Mouse (Mus musculus): Measurements from ENCODE around the gene Pkn2. TPM values are rescaled to one million over a fixed set of nuclear protein-coding genes. Genes with fewer than 3 reads are reported as not detected.

Pkn2 gene
- 133 TPM for polyA plus RNA-seq (2014; fragmentation: Illumina TruSeq; extraction: RNeasy Lipid Tissue Mini Kit (QIAGEN cat#74804); ENCODE audit: low replicate concordance)

DNA sequence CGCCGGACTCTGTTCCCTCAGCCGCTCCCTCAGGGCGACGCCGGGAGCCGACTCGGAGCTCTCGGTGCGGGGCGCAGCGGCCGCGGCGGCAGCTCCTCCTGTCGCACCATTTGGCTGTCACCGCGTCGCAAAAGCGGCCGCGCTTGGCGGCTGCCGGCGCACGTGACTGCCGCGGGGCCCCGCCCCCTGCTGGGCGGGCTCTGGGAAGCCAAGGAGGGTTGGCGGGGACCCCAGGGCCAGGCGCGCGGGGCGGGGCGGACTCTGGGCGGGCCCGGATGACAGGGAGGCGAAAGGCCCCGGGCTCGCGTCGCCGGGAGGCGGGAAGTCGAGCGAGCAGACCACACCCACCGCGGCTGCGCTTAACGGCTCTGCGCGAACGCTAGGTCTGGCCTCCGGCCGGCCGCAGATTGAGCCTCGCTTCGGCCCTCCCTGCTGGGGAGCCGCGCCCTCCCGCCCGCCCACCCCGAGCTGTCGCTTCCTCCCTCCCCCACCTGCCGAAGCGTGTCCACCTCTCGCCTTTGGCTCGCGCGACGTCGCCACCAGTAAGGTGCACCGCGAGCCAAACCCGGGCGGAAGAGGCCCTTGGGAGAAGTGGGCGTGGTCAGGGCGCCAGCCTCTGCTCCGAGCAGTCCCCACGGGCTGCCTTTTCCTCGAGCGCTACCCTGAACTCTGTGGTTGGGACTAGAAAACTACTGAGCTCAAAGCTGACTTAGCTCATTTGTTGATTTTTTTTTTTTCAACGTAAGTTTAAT, at the start of gene Pkn2:
Pkn2 (minus strand) TSS at position 133 of the 752 bp plus-strand sequence.

DNA sequence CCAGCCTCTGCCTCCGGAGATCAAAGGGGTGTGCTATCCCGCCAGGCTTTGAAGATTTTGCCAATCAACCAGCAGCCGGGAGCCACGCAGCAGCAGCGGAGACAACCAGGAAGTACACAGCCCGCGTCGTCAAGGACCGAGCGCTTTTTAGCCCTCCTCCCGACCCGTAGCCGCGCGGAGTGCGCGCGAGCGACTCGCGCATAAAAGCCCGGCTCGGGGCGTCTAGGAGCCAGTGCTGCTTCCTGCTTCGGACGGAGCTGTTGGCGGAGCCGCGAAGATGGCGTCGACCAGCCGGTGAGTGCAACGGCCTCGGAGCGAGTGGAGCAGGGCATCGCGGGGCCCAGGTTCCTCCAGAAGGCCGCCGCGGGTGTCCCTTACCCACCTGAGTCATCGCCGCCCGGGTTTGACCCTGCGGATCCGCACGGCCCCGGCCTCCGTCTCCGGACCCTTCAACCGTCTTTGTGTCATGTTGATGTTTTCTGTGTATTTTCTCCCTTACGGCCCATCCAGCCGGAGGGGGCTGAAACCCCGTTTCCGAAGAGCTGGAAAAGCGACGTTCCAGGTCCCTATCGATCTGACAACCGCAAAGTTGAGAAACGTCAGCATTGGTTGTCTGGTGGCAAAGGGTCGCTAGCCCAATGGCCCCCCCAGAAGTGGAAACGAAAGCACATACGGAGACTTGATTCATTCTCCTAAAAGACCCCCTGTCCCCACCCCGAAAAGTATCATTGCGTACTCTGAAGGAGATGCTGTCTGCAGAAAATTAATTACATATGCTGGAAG, 116.6 kb downstream of the Pkn2 start, which contains the start of gene Gtf2b:
Gtf2b (plus strand) TSS at position 51 of the 783 bp plus-strand sequence.

Other genes with a start within 250 kb of the Pkn2 start
- gene Kyat3, start 181.0 kb downstream of the Pkn2 start, polyA plus RNA-seq (2014; fragmentation: Illumina TruSeq; extraction: RNeasy Lipid Tissue Mini Kit (QIAGEN cat#74804); ENCODE audit: low replicate concordance): 19.4 TPM
- 140 TPM for gene Gtf2b, start 117.0 kb downstream of the Pkn2 start, polyA plus RNA-seq (2014; fragmentation: Illumina TruSeq; extraction: RNeasy Lipid Tissue Mini Kit (QIAGEN cat#74804); ENCODE audit: low replicate concordance)

Data from small intestine, adult 10 weeks (tissue).